Mouse (Mus musculus): Measurements from ENCODE around the gene Cdkal1.

DNA sequence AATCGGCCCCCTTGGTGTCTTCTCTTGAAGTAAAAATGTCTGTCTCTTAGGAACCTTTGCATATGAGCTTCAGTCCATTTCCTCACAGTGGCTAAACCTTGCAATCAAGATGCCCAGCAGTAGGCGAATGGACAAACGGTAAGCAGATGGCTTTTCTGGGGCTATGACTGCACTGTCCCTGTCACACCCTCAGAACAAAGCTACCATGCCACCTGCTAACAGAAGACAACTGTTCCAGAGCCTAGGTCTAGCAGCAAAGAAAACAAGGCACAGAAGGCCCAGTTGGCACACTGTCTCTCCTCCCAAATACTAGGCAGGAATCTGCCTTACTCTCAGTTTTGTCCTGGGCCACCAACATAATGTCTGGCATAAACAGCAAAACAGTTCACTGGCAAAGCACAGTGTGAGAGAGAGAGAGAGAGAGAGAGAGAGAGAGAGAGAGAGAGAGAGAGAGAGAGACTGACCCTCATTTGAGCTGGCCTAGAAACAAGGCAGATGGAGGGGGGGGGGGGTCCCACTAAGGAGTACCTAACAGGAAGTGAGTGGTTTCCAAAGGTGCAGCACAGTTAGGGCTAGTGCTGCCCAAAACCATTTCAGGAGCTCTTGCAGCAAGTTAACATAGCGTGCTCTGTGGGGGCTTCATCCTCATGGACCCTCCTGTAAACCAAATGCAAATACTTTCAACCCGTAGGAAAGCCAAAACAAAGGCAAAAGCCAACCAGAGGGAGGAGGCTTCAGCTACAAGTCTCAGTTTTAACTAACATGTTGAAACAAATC lies 95.6 kb downstream of the Cdkal1 start:
- TF ChIP-seq CTCF (IDR thresholded peaks at IDR 0.05; ENCODE audit: control insufficient read depth, insufficient read depth, low read length) (no peak), POLR2A (IDR thresholded peaks at IDR 0.05; ENCODE audit: borderline replicate concordance, control insufficient read depth, low read depth, low read length) (no peak)
